Mouse (Mus musculus) limb, embryonic 14.5 days (tissue): ENCODE data around the gene Frmd4b. TPM values are rescaled to one million over a fixed set of nuclear protein-coding genes. Genes with fewer than 3 reads are reported as not detected.

Source experiments
- ATAC-seq: fragments of 200-750 bp; cut with Nextera tagmentation; 2 replicates; pipeline ENCODE4 v1.8.0; 2017; ENCODE audit warnings: low read depth, moderate number of reproducible peaks, moderate TSS enrichment; ENCODE audit not compliant: low FRiP score
- DNase-seq: peaks from one replicate; pipeline ENCODE4 v3.0.0-alpha.2; 2015; ENCODE audit warnings: low spot score
- H3K27ac ChIP-seq: fragments of 300-500 bp; sonication (generic); replicated peaks from 2 replicates; pipeline ENCODE4 v1.5.1; 2014; ENCODE audit warnings: low read depth, mild to moderate bottlenecking, low read length, moderate library complexity, mixed read lengths
- H3K27me3 ChIP-seq: fragments of 300-500 bp; sonication (generic); 2 replicates; pipeline ENCODE4 v1.6.1; 2014; ENCODE audit warnings: low read length, mixed read lengths; ENCODE audit not compliant: control insufficient read depth, insufficient read depth
- H3K36me3 ChIP-seq: fragments of 300-500 bp; sonication (generic); 2 replicates; pipeline ENCODE4 v1.6.1; 2014; ENCODE audit warnings: mild to moderate bottlenecking, low read length, moderate library complexity, mixed read lengths; ENCODE audit not compliant: control insufficient read depth, insufficient read depth
- H3K4me1 ChIP-seq: fragments of 300-500 bp; sonication (generic); 2 replicates; pipeline ENCODE4 v1.6.1; 2014; ENCODE audit warnings: antibody characterized with exemption, low read length, mixed read lengths; ENCODE audit not compliant: control insufficient read depth, insufficient read depth
- H3K4me2 ChIP-seq: fragments of 300-500 bp; sonication (generic); replicated peaks from 2 replicates; pipeline ENCODE4 v1.6.1; 2014; ENCODE audit warnings: low read depth, mild to moderate bottlenecking, low read length, moderate library complexity; ENCODE audit not compliant: severe bottlenecking
- H3K4me3 ChIP-seq: fragments of 300-500 bp; sonication (generic); replicated peaks from 2 replicates; pipeline ENCODE4 v1.5.1; 2014; ENCODE audit warnings: low read length
- H3K9ac ChIP-seq: fragments of 300-500 bp; sonication (generic); 2 replicates; pipeline ENCODE4 v1.6.1; 2014; ENCODE audit warnings: mild to moderate bottlenecking, low read depth, low read length, moderate library complexity; ENCODE audit not compliant: severe bottlenecking
- H3K9me3 ChIP-seq: fragments of 300-500 bp; sonication (generic); 2 replicates; pipeline ENCODE4 v1.6.1; 2016; ENCODE audit warnings: low read length; ENCODE audit not compliant: control insufficient read depth
- POLR2A ChIP-seq: fragments of 200-500 bp; IDR thresholded peaks from 2 replicates; pipeline ENCODE4 v1.8.0; 2012; ENCODE audit warnings: inconsistent platforms, mild to moderate bottlenecking, moderate library complexity, borderline replicate concordance; ENCODE audit not compliant: insufficient read depth, insufficient read length; ENCODE audit errors: extremely low read depth
- WGBS: fragments of 180-500 bp; shearing (Covaris S2); extraction: QIAGEN DNeasy Blood & Tissue Kit; methylation state at CpG from one replicate; pipeline ENCODE4 v1.1.7; 2014; 5-methylcytosine and 5-hydroxymethylcytosine counted together
- polyA plus RNA-seq, 2 experiments: library from polyadenylated mRNA; depleted of rRNA in 1 of 2; stranded (reverse) in 1 of 2; unstranded in 1 of 2; fragments of >200 nt; fragmentation: Nextera tagmentation in 1 of 2; extraction: Ambion mirVana in 1 of 2; gene quantifications; 2 replicates each; pipeline versions ENCODE4 v1.2.1 to v1.2.3; 2012 to 2014

The Frmd4b gene
- polyA plus RNA-seq, 2 experiments = 13.9 to 14.1 TPM

GRCm38 (mm10) chr6:97245200-97245599 is 372.1 kb downstream of the Frmd4b start:
- H3K9ac ChIP-seq = no peak overlapping the region
- ATAC-seq (no peak), DNase-seq (no peak)
- H3K27ac ChIP-seq = no peak overlapping the region
- TF ChIP-seq POLR2A = no peak
- no peak overlapping the region for H3K4me3 ChIP-seq
- no peaks in the 10 kb centered on the region for H3K4me1 ChIP-seq
- no peak overlapping the region for H3K4me2 ChIP-seq
- no peaks in the 10 kb centered on the region for H3K9me3 ChIP-seq
- H3K27me3 ChIP-seq = no peaks in the 10 kb centered on the region
- no peaks in the 10 kb centered on the region for H3K36me3 ChIP-seq

GRCm38 (mm10) chr6:97242522-97242921 is 374.8 kb downstream of the Frmd4b start:
- peaks cover 19% of the 10 kb centered on the region for H3K27me3 ChIP-seq
- whole genome bisulfite sequencing = 90% methylated on average over 4 of the region's 4 CpGs

GRCm38 (mm10) chr6:97240092-97240491 is 377.2 kb downstream of the Frmd4b start:
- Histone ChIP-seq H3K36me3 (no peaks in the 10 kb centered on the region), H3K4me1 (no peaks in the 10 kb centered on the region; the same call in 1 of the 2 replicates), H3K9me3 (peaks cover 3% of the 10 kb centered on the region; the same call in 1 of the 2 replicates), H3K9ac (no peak overlapping the region), H3K27ac (no peak overlapping the region), H3K4me3 (no peak overlapping the region), H3K4me2 (no peak overlapping the region), H3K27me3 (peaks cover 27% of the 10 kb centered on the region)
- WGBS = 83% methylated on average over 5 of the region's 5 CpGs
- TF ChIP-seq POLR2A = no peak
- peak; percentile 53; the same call in 1 of the 2 replicates for ATAC-seq
- no peak for DNase-seq

More at GRCm38 (mm10) chr6:97242522-97242921, 374.8 kb downstream of the Frmd4b start:
- Histone ChIP-seq H3K9me3 (peaks cover 3% of the 10 kb centered on the region; the same call in 1 of the 2 replicates), H3K36me3 (no peaks in the 10 kb centered on the region), H3K9ac (no peak overlapping the region), H3K4me3 (no peak overlapping the region), H3K4me1 (no peaks in the 10 kb centered on the region), H3K4me2 (no peak overlapping the region), H3K27ac (no peak overlapping the region)
- DNase-seq = no peak
- ATAC-seq = no peak
- TF ChIP-seq POLR2A = no peak

GRCm38 (mm10) chr6:97239360-97239759 is 378.0 kb downstream of the Frmd4b start:
- WGBS = 89% methylated on average over 6 of the region's 6 CpGs
- DNase-seq = no peak

More at GRCm38 (mm10) chr6:97239360-97239759, 378.0 kb downstream of the Frmd4b start:
- no peak for TF ChIP-seq POLR2A
- no peak for ATAC-seq
- Histone ChIP-seq H3K27ac (no peak overlapping the region), H3K36me3 (0 out of 2 replicates have a peak, but pooled peaks cover under 1% of the 10 kb centered on the region), H3K27me3 (peaks cover 34% of the 10 kb centered on the region), H3K4me2 (no peak overlapping the region), H3K9me3 (peaks cover 3% of the 10 kb centered on the region; the same call in 1 of the 2 replicates), H3K4me3 (no peak overlapping the region), H3K4me1 (no peaks in the 10 kb centered on the region; the same call in 1 of the 2 replicates), H3K9ac (no peak overlapping the region)

Other genes starting within 250 kb of the Frmd4b start
- 3.6 and 4.1 TPM in 2 replicates for gene Mitf, start 189.5 kb upstream of the Frmd4b start, polyA plus RNA-seq (2012; rRNA removed)
- gene Mitf, start 189.5 kb upstream of the Frmd4b start, polyA plus RNA-seq (2014; fragmentation: Nextera tagmentation; extraction: Ambion mirVana) = 2.4 and 2.9 TPM in 2 replicates